Mouse (Mus musculus) liver, postnatal 0 days (tissue): ENCODE results near the gene Klb. TPM values are rescaled to one million over a fixed set of nuclear protein-coding genes. Genes with fewer than 3 reads are reported as not detected.

Source experiments
- ATAC-seq: fragments of 200-750 bp; cut with Nextera tagmentation; 2 replicates; pipeline ENCODE4 v1.8.0; 2017; ENCODE audit warnings: mild to moderate bottlenecking, moderate library complexity
- DNase-seq: peaks from one replicate; pipeline ENCODE4 v3.0.0-alpha.2; 2016
- H3K27ac ChIP-seq: fragments of 300-500 bp; sonication (generic); 2 replicates; pipeline ENCODE4 v1.5.1; 2014; ENCODE audit warnings: antibody characterized with exemption, moderate library complexity, mild to moderate bottlenecking, low read depth
- H3K27me3 ChIP-seq: fragments of 300-500 bp; sonication (generic); 2 replicates; pipeline ENCODE4 v1.6.1; 2014; ENCODE audit warnings: low read length, control low read depth, mixed read lengths; ENCODE audit not compliant: insufficient read depth
- H3K36me3 ChIP-seq: fragments of 300-500 bp; sonication (generic); replicated peaks from 2 replicates; pipeline ENCODE4 v1.6.1; 2014; ENCODE audit warnings: mild to moderate bottlenecking, control low read depth, low read length, moderate library complexity, mixed read lengths; ENCODE audit not compliant: insufficient read depth
- H3K4me1 ChIP-seq: fragments of 300-500 bp; sonication (generic); 2 replicates; pipeline ENCODE4 v1.6.1; 2014; ENCODE audit warnings: antibody characterized with exemption, mild to moderate bottlenecking, control low read depth; ENCODE audit not compliant: insufficient read depth
- H3K4me2 ChIP-seq: fragments of 300-500 bp; sonication (generic); 2 replicates; pipeline ENCODE4 v1.6.1; 2014; ENCODE audit warnings: low read depth, mild to moderate bottlenecking, low read length, moderate library complexity, mixed read lengths
- H3K4me3 ChIP-seq: fragments of 300-500 bp; sonication (generic); 2 replicates; pipeline ENCODE4 v1.5.1; 2014; ENCODE audit warnings: low read depth, low read length
- H3K9ac ChIP-seq: fragments of 300-500 bp; sonication (generic); replicated peaks from 2 replicates; pipeline ENCODE4 v1.6.1; 2014; ENCODE audit warnings: mild to moderate bottlenecking, moderate library complexity
- H3K9me3 ChIP-seq: fragments of 300-500 bp; sonication (generic); 2 replicates; pipeline ENCODE4 v1.6.1; 2016; ENCODE audit warnings: mild to moderate bottlenecking, control low read depth, low read length, mixed read lengths
- CTCF ChIP-seq: sonication (generic); IDR thresholded peaks from 2 replicates; pipeline ENCODE4 v1.5.1; 2016; ENCODE audit warnings: antibody characterized with exemption, low read depth
- EP300 ChIP-seq: IDR thresholded peaks from 2 replicates; pipeline ENCODE4 v1.6.1; 2016; ENCODE audit warnings: antibody characterized with exemption, low read depth, mild to moderate bottlenecking
- WGBS: fragments of 180-500 bp; shearing (Covaris S2); extraction: QIAGEN DNeasy Blood & Tissue Kit; methylation state at CpG from one replicate; pipeline ENCODE4 v1.1.7; 2014; ENCODE audit not compliant: insufficient replicate concordance; 5-methylcytosine and 5-hydroxymethylcytosine counted together
- polyA plus RNA-seq: library from polyadenylated mRNA; unstranded; fragments of >200 nt; fragmentation: Nextera tagmentation; extraction: Ambion mirVana; gene quantifications from 2 replicates; pipeline ENCODE4 v1.2.1, GENCODE M21; 2015

Klb gene
- polyA plus RNA-seq, 1 experiment from 2014 or later: 19.3 TPM

DNA sequence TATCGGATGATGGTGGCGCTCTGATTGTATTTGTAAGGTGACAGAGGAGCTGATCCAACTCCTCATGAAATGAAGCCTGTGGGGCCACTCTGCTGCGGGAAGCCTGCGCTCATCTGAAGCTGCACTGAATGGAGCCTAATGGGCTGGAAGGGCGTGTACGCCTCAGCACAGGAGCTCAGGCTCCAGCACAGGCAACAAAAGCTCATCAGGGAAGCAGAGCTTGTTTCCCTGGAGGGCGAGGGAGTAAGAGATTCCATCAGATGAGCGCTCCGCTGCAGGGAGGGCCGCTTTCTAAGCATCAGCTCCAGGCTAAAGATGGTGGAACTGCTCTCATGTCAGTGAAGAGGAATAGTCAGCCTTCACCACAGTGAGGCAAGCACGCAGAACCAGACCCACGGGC, 59.9 kb downstream of the Klb start:
- no peak for TF ChIP-seq EP300
- TF ChIP-seq CTCF: no peak
- no peak for DNase-seq
- no peak overlapping the region for H3K27ac ChIP-seq
- H3K9me3 ChIP-seq: no peaks in the 10 kb centered on the region
- H3K4me1 ChIP-seq: no peaks in the 10 kb centered on the region
- no peak overlapping the region for H3K9ac ChIP-seq
- H3K36me3 ChIP-seq: peaks cover 48% of the 10 kb centered on the region
- 90% methylated on average over 12 of the region's 12 CpGs for WGBS
- no peaks in the 10 kb centered on the region for H3K27me3 ChIP-seq
- no peak overlapping the region for H3K4me3 ChIP-seq
- no peak for ATAC-seq
- no peak overlapping the region for H3K4me2 ChIP-seq

DNA sequence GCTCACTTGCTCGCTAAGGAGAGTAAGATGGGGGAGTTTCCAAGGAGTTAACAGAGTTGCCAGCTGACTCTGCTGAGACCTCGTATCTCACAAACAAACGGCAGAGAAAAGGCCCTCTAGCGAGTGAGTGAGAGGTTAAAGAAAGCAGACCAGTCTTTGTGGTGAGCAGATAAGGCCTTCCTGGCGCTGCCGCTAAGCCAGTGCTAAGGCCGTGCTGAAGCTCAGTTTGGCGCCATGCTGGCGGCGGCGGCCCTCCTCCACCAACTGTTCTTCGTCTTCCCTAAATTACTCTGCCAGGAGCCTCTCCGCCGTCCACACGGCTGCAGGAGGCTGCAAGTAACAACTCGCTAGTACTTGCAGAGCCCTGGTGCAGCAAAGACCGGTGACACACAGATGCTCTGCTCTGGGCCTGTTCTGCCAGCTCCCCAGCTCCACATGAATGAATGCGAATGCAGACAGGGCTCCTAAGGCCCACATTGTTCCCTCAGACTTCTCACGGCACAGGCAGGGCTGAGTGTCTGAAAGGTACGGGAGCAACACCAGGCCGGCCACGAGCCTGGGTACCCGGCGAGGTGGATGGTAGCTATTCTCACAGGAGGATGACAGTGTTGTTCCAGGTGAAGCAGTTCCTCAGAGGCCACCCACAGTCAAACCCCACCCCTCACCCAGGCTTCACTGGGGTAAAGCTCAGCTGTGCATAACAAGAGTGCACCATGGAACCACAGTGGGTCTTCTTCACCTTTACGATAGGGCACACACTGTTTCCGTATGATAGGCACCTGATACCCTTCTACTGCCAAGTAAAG, 67.7 kb downstream of the Klb start:
- no peaks in the 10 kb centered on the region for H3K27me3 ChIP-seq
- H3K36me3 ChIP-seq: peaks cover 12% of the 10 kb centered on the region; the same call in 1 of the 2 replicates
- DNase-seq (peak; percentile 42), ATAC-seq (peak; percentile 86)
- peak overlapping the region; percentile 37; the same call in 1 of the 2 replicates for H3K27ac ChIP-seq
- H3K9me3 ChIP-seq: no peaks in the 10 kb centered on the region
- 0 out of 2 replicates have a peak overlapping the region, but pooled peaks have one; percentile 19 for H3K9ac ChIP-seq
- TF ChIP-seq EP300: no peak
- TF ChIP-seq CTCF: peak; percentile 42
- 0 out of 2 replicates have a peak overlapping the region, but pooled peaks have one; percentile 24 for H3K4me2 ChIP-seq
- H3K4me1 ChIP-seq: no peaks in the 10 kb centered on the region
- WGBS: 35% methylated on average over 26 of the region's 26 CpGs
- H3K4me3 ChIP-seq: no peak overlapping the region

DNA sequence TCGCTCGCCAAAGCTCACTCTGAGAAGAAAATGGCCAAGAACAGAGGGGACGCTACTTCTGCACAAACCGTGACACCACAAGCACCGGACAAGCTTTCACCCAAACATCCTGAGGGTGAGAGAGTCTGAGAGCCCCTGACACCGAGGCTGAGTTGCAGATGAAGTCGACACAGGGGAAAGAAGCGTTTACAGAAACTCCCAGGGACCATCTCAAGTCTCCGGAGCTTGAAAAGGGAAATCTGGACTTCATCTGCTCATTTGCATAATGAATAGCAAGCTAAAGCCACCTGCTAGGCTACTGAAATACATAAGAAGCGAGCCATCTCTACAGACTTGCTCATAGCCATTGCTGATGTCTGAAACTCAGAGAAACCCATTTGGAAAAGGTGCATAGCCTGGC, 71.0 kb downstream of the Klb start:
- Histone ChIP-seq H3K9ac (no peak overlapping the region), H3K4me3 (no peak overlapping the region), H3K27me3 (no peaks in the 10 kb centered on the region), H3K4me1 (no peaks in the 10 kb centered on the region), H3K9me3 (no peaks in the 10 kb centered on the region), H3K36me3 (peaks cover 19% of the 10 kb centered on the region; the same call in 1 of the 2 replicates), H3K27ac (no peak overlapping the region), H3K4me2 (no peak overlapping the region)
- TF ChIP-seq EP300 (no peak), CTCF (no peak)
- WGBS: 83% methylated on average over 10 of the region's 10 CpGs
- ATAC-seq: no peak
- DNase-seq: no peak

DNA sequence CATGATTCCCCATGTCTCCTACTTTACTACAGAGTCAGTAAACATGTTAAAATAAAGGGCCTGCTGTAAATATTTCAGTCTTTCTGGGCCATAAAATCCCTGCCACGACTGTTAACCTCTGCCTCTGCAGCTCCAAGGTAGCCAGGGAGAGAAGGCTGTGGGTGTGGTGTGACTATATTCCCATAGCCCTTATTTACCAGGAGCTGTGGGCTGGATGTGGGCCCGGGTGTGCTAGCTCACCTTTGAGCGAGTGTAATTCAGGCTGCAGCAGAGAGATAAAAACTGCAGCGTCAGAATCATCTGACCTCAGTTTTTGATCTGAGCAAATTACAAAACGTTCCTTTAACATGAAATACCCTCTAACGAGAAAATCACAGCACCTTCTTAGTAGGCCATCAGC, 72.7 kb downstream of the Klb start:
- H3K9me3 ChIP-seq: no peaks in the 10 kb centered on the region
- H3K9ac ChIP-seq: no peak overlapping the region
- H3K27ac ChIP-seq: no peak overlapping the region
- WGBS: 43% methylated on average over 6 of the region's 6 CpGs
- DNase-seq (no peak), ATAC-seq (0 out of 2 replicates have a peak, but pooled peaks have one; percentile 37)
- H3K36me3 ChIP-seq: peaks cover 19% of the 10 kb centered on the region; the same call in 1 of the 2 replicates
- no peak overlapping the region for H3K4me3 ChIP-seq
- H3K4me1 ChIP-seq: no peaks in the 10 kb centered on the region
- TF ChIP-seq EP300 (no peak), CTCF (no peak)
- no peak overlapping the region for H3K4me2 ChIP-seq
- H3K27me3 ChIP-seq: no peaks in the 10 kb centered on the region

DNA sequence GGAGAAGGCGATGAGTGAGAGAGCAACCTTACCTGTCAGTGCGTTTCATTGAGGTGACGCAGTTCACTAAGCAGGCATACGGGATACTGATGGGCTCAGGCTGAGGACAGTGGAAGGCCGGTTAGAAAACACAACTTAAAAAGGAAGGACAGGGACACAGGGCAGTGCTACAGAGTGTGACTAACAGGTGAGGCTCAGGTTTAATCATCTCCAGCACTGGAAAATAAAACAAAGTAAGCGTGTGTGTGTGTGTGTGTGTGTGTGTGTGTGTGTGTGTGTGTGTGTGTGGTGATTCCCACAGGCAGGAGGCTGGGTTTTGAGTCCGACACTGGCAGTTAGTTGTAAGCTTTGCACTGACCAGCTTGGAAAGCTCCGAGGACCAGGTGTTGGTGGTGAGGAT, 74.7 kb downstream of the Klb start:
- H3K36me3 ChIP-seq: peaks cover 19% of the 10 kb centered on the region
- H3K4me3 ChIP-seq: no peak overlapping the region
- TF ChIP-seq EP300 (no peak), CTCF (no peak)
- no peak for DNase-seq
- H3K4me2 ChIP-seq: no peak overlapping the region
- H3K27ac ChIP-seq: no peak overlapping the region
- ATAC-seq: no peak
- H3K4me1 ChIP-seq: no peaks in the 10 kb centered on the region
- no peaks in the 10 kb centered on the region for H3K9me3 ChIP-seq
- no peaks in the 10 kb centered on the region for H3K27me3 ChIP-seq
- no peak overlapping the region for H3K9ac ChIP-seq
- 90% methylated on average over 8 of the region's 8 CpGs for WGBS

DNA sequence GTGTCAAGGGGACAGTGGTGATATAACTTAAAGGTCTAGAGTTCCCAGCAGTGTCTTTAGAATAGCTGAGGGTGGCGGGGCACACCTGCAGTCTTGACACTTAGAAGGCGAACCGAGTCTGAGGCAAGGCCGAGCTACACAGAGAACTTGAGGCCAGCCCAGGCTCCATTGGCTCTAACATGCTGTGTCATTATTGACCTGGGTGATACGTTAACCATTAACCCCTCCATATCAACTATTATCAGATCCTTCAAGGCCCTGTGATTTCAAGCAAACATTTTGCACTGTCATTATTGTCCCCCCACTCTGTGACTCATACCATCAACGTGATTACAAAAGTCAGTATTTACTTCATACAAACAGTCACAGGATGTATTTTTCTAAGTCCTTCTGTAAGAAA, 76.1 kb downstream of the Klb start:
- WGBS: 60% methylated on average over 6 of the region's 6 CpGs
- Histone ChIP-seq H3K4me1 (0 out of 2 replicates have a peak, but pooled peaks cover 3% of the 10 kb centered on the region), H3K4me3 (no peak overlapping the region), H3K36me3 (peaks cover 14% of the 10 kb centered on the region), H3K4me2 (no peak overlapping the region), H3K27ac (no peak overlapping the region), H3K27me3 (no peaks in the 10 kb centered on the region), H3K9me3 (no peaks in the 10 kb centered on the region), H3K9ac (no peak overlapping the region)
- DNase-seq (no peak), ATAC-seq (peak; percentile 81)
- no peak for TF ChIP-seq CTCF
- 0 out of 2 replicates have a peak, but pooled peaks have one; percentile 30 for TF ChIP-seq EP300
